Comparison of ENCODE assay signal across 12 mouse cellular contexts in the genomic region with DNA sequence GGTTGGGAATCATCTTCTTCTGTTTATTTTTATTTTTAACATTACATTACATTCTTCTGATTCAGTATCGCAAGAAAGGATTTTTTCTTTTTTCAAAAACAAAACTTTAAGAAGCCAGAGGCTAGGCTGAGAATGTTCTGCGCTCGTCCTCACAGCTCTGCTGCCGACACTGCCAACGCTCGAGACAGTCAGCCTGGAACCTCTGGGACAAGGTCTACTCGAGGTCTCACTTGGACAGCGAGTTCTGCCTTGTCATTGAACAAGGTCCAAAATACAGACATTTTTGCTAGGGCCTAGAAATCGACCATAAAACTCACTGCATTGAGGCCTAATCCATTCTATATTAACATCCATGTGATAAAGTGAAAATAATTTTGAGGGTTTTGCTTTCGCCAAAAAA.
"Had no signal": no experiment of that assay in that cellular context is flagged by ENCODE, and none has a peak within 500 bp of the region (broad histone marks: within the 10 kb centered on the region; RNA-seq: fewer than 3 reads in every experiment).

No protein-coding gene starts in this region.

- DNase-seq: layer of hippocampus, adult 9-11 months; layer of hippocampus, postnatal 36 days; liver, embryonic 13.5 days; lung, adult 18-20 months; lung, postnatal 36 days; right cerebral cortex, adult 18-20 months; thymus, postnatal 4 days had no signal

- H3K36me3 ChIP-seq: midbrain, embryonic 13.5 days; neural tube, embryonic 15.5 days had no signal

- H3K27ac ChIP-seq: kidney, postnatal 0 days; limb, embryonic 15.5 days; liver, embryonic 13.5 days; midbrain, embryonic 13.5 days; neural tube, embryonic 15.5 days; stomach, postnatal 0 days had no signal

- H3K9me3 ChIP-seq: limb, embryonic 15.5 days; liver, embryonic 13.5 days; midbrain, embryonic 13.5 days; neural tube, embryonic 15.5 days had no signal

- H3K4me3 ChIP-seq: limb, embryonic 15.5 days; liver, embryonic 13.5 days; midbrain, embryonic 13.5 days; neural tube, embryonic 15.5 days had no signal

- H3K4me1 ChIP-seq: limb, embryonic 15.5 days; liver, embryonic 13.5 days; neural tube, embryonic 15.5 days had no signal

- H3K27me3 ChIP-seq: limb, embryonic 15.5 days; liver, embryonic 13.5 days; midbrain, embryonic 13.5 days; neural tube, embryonic 15.5 days had no signal
